Mouse (Mus musculus) CH12.LX (cell line): ENCODE data around the gene Rpl26. TPM values are rescaled to one million over a fixed set of nuclear protein-coding genes. Genes with fewer than 3 reads are reported as not detected.

Experiments used
- DNase-seq: peaks from one replicate; pipeline ENCODE4 v3.0.0-alpha.2; 2013; ENCODE audit errors: extremely low read depth
- H3K27ac ChIP-seq: 2 replicates; pipeline ENCODE4 v1.5.1; 2012; ENCODE audit warnings: low read depth, mild to moderate bottlenecking, control low read depth, moderate library complexity; ENCODE audit not compliant: insufficient read depth
- H3K27me3 ChIP-seq: replicated peaks from 2 replicates; pipeline ENCODE3; 2012; ENCODE audit warnings: inconsistent platforms
- H3K36me3 ChIP-seq, 2 experiments: replicated peaks in 1 of 2; 2 replicates each; pipeline versions ENCODE3 to v1.6.1; 2012; ENCODE audit warnings: inconsistent platforms in 1 of 2, low read length in 1 of 2, mild to moderate bottlenecking in 1 of 2, mixed read lengths in 1 of 2, moderate library complexity in 1 of 2; ENCODE audit not compliant: control insufficient read depth in 1 of 2, insufficient read depth in 1 of 2
- H3K4me1 ChIP-seq, 2 experiments: 2 replicates each; pipeline ENCODE4 v1.6.1; 2012; ENCODE audit warnings: inconsistent platforms in 1 of 2, moderate library complexity in 1 of 2; ENCODE audit not compliant: insufficient read depth in 2 of 2, control insufficient read depth in 1 of 2
- H3K4me2 ChIP-seq: 2 replicates; pipeline ENCODE4 v1.6.1; 2012; ENCODE audit warnings: low read depth, mild to moderate bottlenecking, control low read depth; ENCODE audit not compliant: poor library complexity, insufficient read depth, severe bottlenecking
- H3K4me3 ChIP-seq, 3 experiments: fragments of 150-350 bp in 1 of 3; sonication (generic) in 1 of 3; replicated peaks in 1 of 3; 2 replicates each; pipeline versions ENCODE3 to v1.5.1; 2011 to 2012; ENCODE audit warnings: low read depth in 2 of 3, low read length in 2 of 3, mild to moderate bottlenecking in 2 of 3, moderate library complexity in 2 of 3, control low read depth in 1 of 3, improper control_type of control experiment in 1 of 3, inconsistent platforms in 1 of 3, mixed read lengths in 1 of 3; ENCODE audit not compliant: poor library complexity in 1 of 3
- H3K79me2 ChIP-seq: replicated peaks from 2 replicates; pipeline ENCODE4 v1.6.1; 2012; ENCODE audit warnings: mild to moderate bottlenecking, moderate library complexity; ENCODE audit not compliant: control insufficient read depth, poor library complexity, insufficient read depth, severe bottlenecking; ENCODE audit errors: extremely low read depth
- H3K9ac ChIP-seq: 2 replicates; pipeline ENCODE4 v1.6.1; 2012; ENCODE audit warnings: low read depth, mild to moderate bottlenecking, control low read depth, moderate library complexity; ENCODE audit not compliant: insufficient read depth
- H3K9me3 ChIP-seq: replicated peaks from 2 replicates; pipeline ENCODE3; 2012; ENCODE audit warnings: low read length, inconsistent platforms, mixed read lengths
- BHLHE40 ChIP-seq: IDR thresholded peaks from 2 replicates; pipeline ENCODE4 v1.6.1; 2011; ENCODE audit warnings: mild to moderate bottlenecking, low read depth, low read length, improper control_type of control experiment
- CHD1 ChIP-seq: IDR thresholded peaks from 2 replicates; pipeline ENCODE4 v1.6.1; 2012; ENCODE audit warnings: low read depth, low read length, improper control_type of control experiment, inconsistent platforms
- E2F4 ChIP-seq: IDR thresholded peaks from 2 replicates; pipeline ENCODE4 v1.6.1; 2011; ENCODE audit warnings: low read depth, low read length, improper control_type of control experiment; ENCODE audit not compliant: insufficient replicate concordance
- EP300 ChIP-seq: IDR thresholded peaks from 2 replicates; pipeline ENCODE4 v1.6.1; 2011; ENCODE audit warnings: low read length, improper control_type of control experiment
- ETS1 ChIP-seq: conservative IDR thresholded peaks from 2 replicates; pipeline ENCODE4 v1.6.1; 2012; ENCODE audit warnings: low read depth, mild to moderate bottlenecking, inconsistent platforms, low read length, improper control_type of control experiment, moderate library complexity
- JUN ChIP-seq: IDR thresholded peaks from 2 replicates; pipeline ENCODE4 v1.6.1; 2011; ENCODE audit warnings: low read depth, mild to moderate bottlenecking, low read length, improper control_type of control experiment, moderate library complexity; ENCODE audit not compliant: insufficient read depth
- JUND ChIP-seq: conservative IDR thresholded peaks from 2 replicates; pipeline ENCODE4 v1.6.1; 2011; ENCODE audit warnings: low read depth, low read length, improper control_type of control experiment
- KAT2A ChIP-seq: IDR thresholded peaks from 2 replicates; pipeline ENCODE4 v1.6.1; 2012; ENCODE audit warnings: low read length, improper control_type of control experiment, inconsistent platforms; ENCODE audit not compliant: insufficient replicate concordance
- MAX ChIP-seq: IDR thresholded peaks from 2 replicates; pipeline ENCODE4 v1.6.1; 2011; ENCODE audit warnings: low read length, improper control_type of control experiment
- MAZ ChIP-seq: IDR thresholded peaks from 2 replicates; pipeline ENCODE4 v1.6.1; 2012; ENCODE audit warnings: low read depth, mild to moderate bottlenecking, inconsistent platforms, low read length, improper control_type of control experiment, moderate library complexity
- MEF2A ChIP-seq: IDR thresholded peaks from 2 replicates; pipeline ENCODE4 v1.6.1; 2014; ENCODE audit warnings: low read depth, mild to moderate bottlenecking, inconsistent platforms, low read length, improper control_type of control experiment, borderline replicate concordance
- MYC ChIP-seq: IDR thresholded peaks from 2 replicates; pipeline ENCODE4 v1.6.1; 2011; ENCODE audit warnings: low read depth, mild to moderate bottlenecking, improper control_type of control experiment, low read length
- POLR2A ChIP-seq: IDR thresholded peaks from 2 replicates; pipeline ENCODE4 v1.6.1; 2011; ENCODE audit warnings: low read depth, mild to moderate bottlenecking, improper control_type of control experiment, low read length
- RCOR1 ChIP-seq: conservative IDR thresholded peaks from 2 replicates; pipeline ENCODE4 v1.6.1; 2012; ENCODE audit warnings: low read depth, mild to moderate bottlenecking, inconsistent platforms, low read length, improper control_type of control experiment
- SIN3A ChIP-seq: IDR thresholded peaks from 2 replicates; pipeline ENCODE4 v1.6.1; 2012; ENCODE audit warnings: low read length, improper control_type of control experiment, inconsistent platforms
- TBP ChIP-seq: conservative IDR thresholded peaks from 2 replicates; pipeline ENCODE4 v1.6.1; 2011; ENCODE audit warnings: low read depth, low read length, improper control_type of control experiment
- ZMIZ1 ChIP-seq: IDR thresholded peaks from 2 replicates; pipeline ENCODE4 v1.6.1; 2012; ENCODE audit warnings: low read depth, mild to moderate bottlenecking, inconsistent platforms, low read length, improper control_type of control experiment
- dilution Hi-C: fragments of 300-500 bp; cut with MboI; formaldehyde crosslinking; loops from 2 replicates; pipeline ENCODE4 v1.14.3; 2020; ENCODE audit warnings: low sequenced_read_pairs; ENCODE audit not compliant: extremely low pct_unique_long_range_greater_than_20kb, extremely low pct_ligation_motif_present
- in situ Hi-C: fragments of 300-500 bp; cut with MboI; formaldehyde crosslinking; loops from 3 replicates; pipeline ENCODE4 v1.14.3; 2019; ENCODE audit warnings: low sequenced_read_pairs, low pct_ligation_motif_present, low pct_unique_long_range_greater_than_20kb, mixed read lengths
- polyA plus RNA-seq: library from polyadenylated mRNA; unstranded; fragments of >175 nt; gene quantifications from 2 replicates; pipeline ENCODE4 v1.2.1, GENCODE M21; 2012; ENCODE audit warnings: low read depth; ENCODE audit not compliant: insufficient read length
- total RNA-seq, 2 experiments: library from RNA; depleted of rRNA; stranded (reverse); fragments of 300-350 nt in 1 of 2; fragments of >200 nt in 1 of 2; gene quantifications; 2 replicates each; pipeline ENCODE4 v1.2.3; 2012 to 2014

Gene Rpl26
- total and polyA plus RNA-seq, 3 experiments = 3,408 to 6,551 (median 6,508) TPM

DNA sequence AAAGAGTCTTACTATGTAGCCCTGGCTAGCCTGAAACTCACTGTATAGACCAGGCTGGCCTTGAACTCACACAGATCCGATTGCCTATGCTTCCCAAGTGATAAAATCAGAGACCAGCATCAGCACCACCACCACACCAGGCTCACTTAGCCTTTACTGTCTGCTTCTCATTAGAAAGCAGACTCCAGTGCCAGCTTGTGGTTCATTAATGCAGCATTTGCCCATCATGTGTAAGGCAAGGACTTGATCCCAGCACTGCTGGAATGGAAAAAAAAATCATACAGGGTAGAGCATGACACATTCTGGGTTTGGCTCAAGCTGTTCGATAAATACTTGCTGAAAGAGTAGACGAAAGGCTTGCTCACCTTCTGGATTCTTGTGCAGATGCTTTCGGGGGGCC is 44.6 kb downstream of the Rpl26 start:
- dilution Hi-C loops (no loop called here), in situ Hi-C loops (no loop called here)
- Histone ChIP-seq H3K4me2 (no peak overlapping the region), H3K36me3 (peaks cover 0 to 28% of the 10 kb centered on the region in 2 experiments), H3K9me3 (no peaks in the 10 kb centered on the region), H3K27me3 (no peaks in the 10 kb centered on the region), H3K9ac (no peak overlapping the region), H3K4me3 (no peak overlapping the region), H3K4me1 (peaks cover 0 to 6% of the 10 kb centered on the region in 2 experiments; a peak in 2 of 4 replicates), H3K79me2 (no peaks in the 10 kb centered on the region), H3K27ac (no peak overlapping the region)
- no peak for DNase-seq
- TF ChIP-seq SIN3A (no peak), JUND (no peak)

DNA sequence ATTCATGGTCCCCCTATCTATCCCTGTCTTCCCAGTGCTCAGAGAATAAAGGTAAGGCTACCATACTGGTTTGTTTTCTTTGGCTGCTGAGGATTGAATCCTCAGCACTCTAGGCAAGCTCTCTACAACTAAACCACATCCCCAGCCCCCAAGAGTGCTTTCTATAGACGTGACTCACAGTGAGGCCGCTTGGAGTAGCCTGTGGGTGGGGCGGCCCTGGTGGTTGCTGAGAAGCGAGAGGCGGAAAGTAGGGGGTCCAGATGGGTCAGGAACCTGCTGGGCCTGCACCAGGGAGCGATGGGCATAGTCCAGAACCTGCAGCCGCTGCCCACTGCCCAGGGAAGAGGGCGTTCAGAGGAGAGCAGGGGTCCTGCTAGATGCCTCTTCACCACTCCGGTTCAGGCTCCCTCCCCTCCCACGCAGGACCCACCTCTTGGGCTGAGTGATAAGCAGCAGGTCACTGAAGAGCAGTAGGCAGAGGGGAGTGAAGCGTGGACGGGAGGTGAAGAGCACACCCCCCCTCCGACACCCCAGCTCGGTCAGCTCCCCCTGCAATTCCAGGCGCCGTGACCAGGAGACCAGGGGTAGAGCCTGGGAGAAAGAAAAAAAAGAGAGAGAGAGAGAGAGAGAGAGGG is 45.5 kb downstream of the Rpl26 start:
- no peaks in the 10 kb centered on the region for H3K79me2 ChIP-seq
- in situ Hi-C loops = no loop called here
- no peak for TF ChIP-seq MEF2A
- no peak for TF ChIP-seq POLR2A
- TF ChIP-seq RCOR1 = no peak
- TF ChIP-seq JUND = no peak
- no peak for TF ChIP-seq ZMIZ1
- no peak for TF ChIP-seq MYC
- TF ChIP-seq JUN = no peak
- no peak for TF ChIP-seq ETS1
- TF ChIP-seq MAX = no peak
- no peak for TF ChIP-seq MAZ
- no peak for TF ChIP-seq KAT2A
- TF ChIP-seq E2F4 = no peak
- no peak for TF ChIP-seq EP300
- TF ChIP-seq TBP = no peak
- TF ChIP-seq BHLHE40 = no peak
- no peak for TF ChIP-seq CHD1
- H3K4me1 ChIP-seq = no peaks in the 10 kb centered on the region
- H3K27me3 ChIP-seq = peaks cover 2% of the 10 kb centered on the region
- H3K9me3 ChIP-seq = no peaks in the 10 kb centered on the region
- H3K9ac ChIP-seq = no peak overlapping the region
- dilution Hi-C loops = no loop called here
- no peak overlapping the region for H3K27ac ChIP-seq
- no peak for DNase-seq
- peaks cover 0 to 25% of the 10 kb centered on the region in 2 experiments for H3K36me3 ChIP-seq
- no peak overlapping the region for H3K4me3 ChIP-seq
- H3K4me2 ChIP-seq = no peak overlapping the region
